Mouse (Mus musculus) frontal cortex, postnatal 36 days (tissue): ENCODE data around the gene Mtmr12.
A peak's percentile ranks its signal among the peaks of the same experiment; 100 is the strongest.

Experiments
- DNase-seq, 2 experiments: peaks; one replicate each; pipeline ENCODE4 v3.0.0; 2022; ENCODE audit warnings: low spot score in 2 of 2

The Mtmr12 gene

GRCm38 (mm10) chr15:12235559-12235958 is 30.7 kb downstream of the Mtmr12 start:
- no peak for DNase-seq

- no peak for DNase-seq
These were observed 31.2 kb downstream of the Mtmr12 start for GRCm38 (mm10) chr15:12235983-12236382.

GRCm38 (mm10) chr15:12236961-12237360 is 32.1 kb downstream of the Mtmr12 start:
- DNase-seq: no peak

GRCm38 (mm10) chr15:12237539-12237938 is 32.7 kb downstream of the Mtmr12 start:
- no peak for DNase-seq

- DNase-seq: no peak
These were observed 33.5 kb downstream of the Mtmr12 start for GRCm38 (mm10) chr15:12238337-12238736.

- DNase-seq: no peak
These were observed 36.0 kb downstream of the Mtmr12 start for GRCm38 (mm10) chr15:12240705-12241328.

GRCm38 (mm10) chr15:12243792-12244191 is 39.0 kb downstream of the Mtmr12 start:
- no peak for DNase-seq

GRCm38 (mm10) chr15:12245580-12246359 is 40.9 kb downstream of the Mtmr12 start:
- peak; percentile 56 to 58 for DNase-seq

- no peak for DNase-seq
These were observed 41.7 kb downstream of the Mtmr12 start for GRCm38 (mm10) chr15:12246360-12247158.

GRCm38 (mm10) chr15:12247159-12247603 is 42.4 kb downstream of the Mtmr12 start:
- no peak for DNase-seq

GRCm38 (mm10) chr15:12248279-12248678 is 43.5 kb downstream of the Mtmr12 start:
- no peak for DNase-seq

- DNase-seq: no peak
These were observed 45.5 kb downstream of the Mtmr12 start for GRCm38 (mm10) chr15:12250350-12250749.

GRCm38 (mm10) chr15:12251416-12252140 is 46.8 kb downstream of the Mtmr12 start:
- no peak for DNase-seq

- no peak for DNase-seq
These were observed 47.3 kb downstream of the Mtmr12 start for GRCm38 (mm10) chr15:12252141-12252489.

GRCm38 (mm10) chr15:12257730-12258494 is 53.1 kb downstream of the Mtmr12 start:
- no peak for DNase-seq

- no peak for DNase-seq
These were observed 58.2 kb downstream of the Mtmr12 start for GRCm38 (mm10) chr15:12263056-12263455.

GRCm38 (mm10) chr15:12266460-12266859 is 61.6 kb downstream of the Mtmr12 start:
- no peak for DNase-seq

- DNase-seq: peak; percentile 72 to 75
These were observed 63.2 kb downstream of the Mtmr12 start for GRCm38 (mm10) chr15:12268021-12268420.

- DNase-seq: no peak
These were observed 66.5 kb downstream of the Mtmr12 start for GRCm38 (mm10) chr15:12271340-12271739.

GRCm38 (mm10) chr15:12273325-12274052 is 68.7 kb downstream of the Mtmr12 start:
- DNase-seq: no peak
